Mouse (Mus musculus): ENCODE results near the gene Prss50.

Gene Prss50

DNA sequence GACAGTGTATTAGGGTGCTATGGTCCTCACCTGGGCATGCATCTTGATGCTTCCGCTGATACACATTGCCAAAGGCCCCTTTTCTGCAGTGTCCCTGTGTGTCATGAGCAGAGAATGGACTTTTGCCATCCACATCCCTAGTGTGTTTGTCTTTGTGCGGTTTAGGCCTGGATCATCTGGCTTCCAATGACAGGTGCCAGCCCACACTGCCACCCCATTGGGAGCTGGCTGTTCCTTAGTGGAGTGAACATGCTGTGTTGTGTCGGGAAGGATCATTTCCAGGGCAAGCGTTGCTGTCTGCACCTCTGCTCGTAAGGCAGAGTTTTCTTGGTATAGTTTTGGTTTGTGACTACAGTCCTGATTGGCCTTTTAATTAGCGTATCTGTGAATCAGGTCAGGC lies 43.4 kb downstream of the Prss50 start:
- no peak for DNase-seq (ENCODE audit: low read depth in 1 of 2, low spot score in 2 of 2)

GRCm38 (mm10) chr9:110902271-110902670 lies 44.5 kb downstream of the Prss50 start:
- DNase-seq (ENCODE audit: low read depth in 1 of 2, low spot score in 2 of 2) = no peak

DNA sequence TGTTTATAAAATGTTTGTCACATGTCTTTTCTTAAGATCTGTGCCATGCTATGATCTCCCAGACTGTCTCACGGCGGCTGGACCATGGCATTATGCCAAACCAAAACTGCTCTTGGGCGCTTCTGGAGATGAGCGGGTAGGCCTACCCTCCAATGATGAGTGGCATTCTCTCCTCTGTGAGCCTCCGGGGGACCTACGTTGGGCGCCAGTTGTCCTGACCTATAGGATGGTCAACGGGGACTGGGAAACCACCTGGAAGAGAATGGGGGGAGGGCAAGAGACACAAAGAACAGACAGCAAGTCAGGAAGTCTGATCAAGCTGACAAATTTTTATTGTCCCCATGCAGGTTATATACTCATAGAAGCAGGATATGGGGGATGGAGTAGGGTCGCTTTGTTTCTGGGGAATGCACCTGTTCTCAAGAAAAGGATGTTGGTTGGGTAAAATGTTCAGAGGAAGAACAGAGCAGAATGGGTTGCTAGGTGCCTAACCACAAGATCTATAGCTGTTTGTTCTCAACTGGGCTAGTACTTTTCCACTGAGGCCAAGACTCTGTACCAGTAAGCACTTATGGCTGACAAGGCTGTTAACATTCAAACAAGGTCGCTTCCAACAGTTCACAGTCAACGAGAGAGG lies 49.6 kb downstream of the Prss50 start:
- DNase-seq (ENCODE audit: low read depth in 1 of 2, low spot score in 2 of 2) = no peak

GRCm38 (mm10) chr9:110907838-110908630 lies 50.3 kb downstream of the Prss50 start:
- DNase-seq (ENCODE audit: low read depth in 1 of 2, low spot score in 2 of 2) = no peak

- DNase-seq (ENCODE audit: low read depth in 1 of 2, low spot score in 2 of 2) = no peak
These were observed 50.9 kb downstream of the Prss50 start for GRCm38 (mm10) chr9:110908631-110909016.

DNA sequence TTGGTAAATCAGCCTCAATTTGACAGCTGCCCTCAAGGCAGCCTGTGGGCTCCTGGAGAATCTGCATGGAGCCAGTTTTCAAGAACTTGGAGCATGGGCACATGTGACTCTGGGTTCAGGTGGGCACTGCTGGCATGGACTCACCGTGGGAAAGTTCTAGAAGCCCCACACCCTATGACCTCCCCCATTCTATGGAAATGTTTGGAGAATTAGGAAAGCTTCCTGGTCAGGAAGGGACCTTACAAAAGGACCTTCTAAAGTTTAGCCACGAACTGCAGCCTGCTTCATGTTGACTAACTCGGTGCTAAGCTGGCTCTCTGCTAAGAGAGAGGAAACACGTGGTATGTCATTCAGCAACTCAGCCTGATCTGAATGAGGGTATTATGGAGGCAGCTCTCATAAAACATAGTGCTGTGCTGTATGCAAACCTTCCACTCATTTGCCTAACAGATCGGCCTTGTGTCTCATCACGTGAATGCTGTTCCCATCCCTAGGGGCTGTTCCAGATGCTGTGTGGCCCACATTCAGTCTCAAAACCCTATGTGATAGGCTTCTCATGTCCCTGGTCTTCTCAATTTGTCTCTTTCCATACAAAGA lies 51.7 kb downstream of the Prss50 start:
- DNase-seq (ENCODE audit: low read depth in 1 of 2, low spot score in 2 of 2) = no peak

Measured in monocyte, adult 2 months (primary cell).